Mouse (Mus musculus): ENCODE measurements around the gene Cstl1. TPM values are rescaled to one million over a fixed set of nuclear protein-coding genes. Genes with fewer than 3 reads are reported as not detected.

The Cstl1 gene
- not detected for polyA plus RNA-seq (2012; fragmentation: generic; extraction: Trizol)

DNA sequence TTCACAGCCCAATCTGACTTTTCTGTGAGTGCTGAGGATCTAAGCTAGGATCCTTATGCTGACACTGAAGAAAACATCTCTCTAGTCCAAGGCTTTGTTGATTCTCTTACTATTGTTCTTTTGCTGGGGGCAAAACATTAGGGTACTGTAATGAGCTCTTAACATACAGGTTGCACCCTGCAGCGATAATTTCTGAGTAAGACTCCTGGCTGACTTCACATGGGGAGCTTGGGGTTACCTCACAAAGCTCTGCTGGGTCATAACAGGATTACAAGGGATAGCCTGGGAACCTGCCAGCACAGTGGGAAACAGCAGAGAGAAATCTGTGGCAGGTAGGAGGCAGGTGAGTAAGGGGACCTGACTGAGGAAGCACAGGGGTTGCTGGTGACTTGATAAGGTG lies at the start of gene Cstl1:
Gene Cstl1 (plus strand): TSS at position 301 of the 400 bp plus-strand sequence.

GRCm38 (mm10) chr2:148732327-148733000 lies 17.7 kb upstream of the Cstl1 start, which contains the start of gene Napb:
Gene Napb (minus strand): TSS chr2:148732467.

GRCm38 (mm10) chr2:148771397-148771796 lies 21.2 kb downstream of the Cstl1 start, which contains the start of gene Cst11:
Gene Cst11 (minus strand): TSS chr2:148771497.

DNA sequence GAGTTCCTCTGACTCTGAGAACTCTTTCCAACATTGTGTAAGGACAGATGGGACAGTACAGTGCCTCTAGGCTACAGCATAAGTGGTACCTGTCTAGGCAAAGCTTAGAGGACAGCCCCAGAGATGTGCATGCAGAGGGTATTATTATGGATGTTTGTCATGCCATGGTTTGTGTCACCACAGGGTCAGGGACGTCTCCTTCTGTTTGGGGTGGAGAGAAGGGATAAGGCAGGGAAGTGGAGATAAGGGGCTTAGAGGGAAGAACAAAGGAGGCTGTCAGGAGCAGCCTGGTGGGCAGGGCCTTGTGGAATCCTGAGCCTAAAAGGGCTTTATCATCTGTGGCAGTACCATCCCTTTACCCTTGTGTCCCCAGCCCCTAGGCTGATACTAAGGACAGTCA lies 31.6 kb downstream of the Cstl1 start, which contains the start of gene 8030411F24Rik:
Gene 8030411F24Rik (plus strand): TSS at position 301 of the 400 bp plus-strand sequence.

GRCm38 (mm10) chr2:148789142-148789541 lies 39.0 kb downstream of the Cstl1 start, which contains the start of gene Cst12:
Gene Cst12 (plus strand): TSS chr2:148789361.

GRCm38 (mm10) chr2:148798485-148798884 lies 48.3 kb downstream of the Cstl1 start, which contains the start of gene Cst8:
Gene Cst8 (plus strand): TSS chr2:148798785.

Other genes with a start within 250 kb of the Cstl1 start
- 10 to 100 TPM; 29.2 to 41.3 TPM for gene Nxt1, start 77.8 kb upstream of the Cstl1 start, polyA plus RNA-seq (2012; fragmentation: generic; extraction: Trizol)
- gene Gzf1, start 69.3 kb upstream of the Cstl1 start, polyA plus RNA-seq (2012; fragmentation: generic; extraction: Trizol), result 1 to 10 TPM in 1 of 2 experiments, under 1 TPM in 1; 0.50 to 8.0 TPM
- under 1 TPM; 0.07 to 0.67 TPM for gene Napb, start 17.9 kb upstream of the Cstl1 start, polyA plus RNA-seq (2012; fragmentation: generic; extraction: Trizol)
- not detected for gene Cst11, start 21.1 kb downstream of the Cstl1 start, polyA plus RNA-seq (2012; fragmentation: generic; extraction: Trizol)
- gene 8030411F24Rik, start 31.7 kb downstream of the Cstl1 start, polyA plus RNA-seq (2012; fragmentation: generic; extraction: Trizol), result not detected
- not detected for gene Cst12, start 39.0 kb downstream of the Cstl1 start, polyA plus RNA-seq (2012; fragmentation: generic; extraction: Trizol)
- gene Cst8, start 48.4 kb downstream of the Cstl1 start, polyA plus RNA-seq (2012; fragmentation: generic; extraction: Trizol), result not detected
- not detected for gene Cst13, start 69.7 kb downstream of the Cstl1 start, polyA plus RNA-seq (2012; fragmentation: generic; extraction: Trizol)
- not detected for gene Cst9, start 84.8 kb downstream of the Cstl1 start, polyA plus RNA-seq (2012; fragmentation: generic; extraction: Trizol)
- under 1 TPM; 0.11 to 0.15 TPM for gene 9230104L09Rik, start 114.7 kb downstream of the Cstl1 start, polyA plus RNA-seq (2012; fragmentation: generic; extraction: Trizol)
- gene Cst3, start 125.3 kb downstream of the Cstl1 start, polyA plus RNA-seq (2012; fragmentation: generic; extraction: Trizol), result 1,000 to 10,000 TPM in 1 of 2 experiments, 100 to 1,000 TPM in 1; 886 to 2,472 TPM